Mouse (Mus musculus) thymus, postnatal 14 days (tissue): ENCODE measurements around the gene Insc.

Source experiments
- DNase-seq: peaks from one replicate; pipeline ENCODE4 v3.0.0; 2021

The Insc gene

DNA sequence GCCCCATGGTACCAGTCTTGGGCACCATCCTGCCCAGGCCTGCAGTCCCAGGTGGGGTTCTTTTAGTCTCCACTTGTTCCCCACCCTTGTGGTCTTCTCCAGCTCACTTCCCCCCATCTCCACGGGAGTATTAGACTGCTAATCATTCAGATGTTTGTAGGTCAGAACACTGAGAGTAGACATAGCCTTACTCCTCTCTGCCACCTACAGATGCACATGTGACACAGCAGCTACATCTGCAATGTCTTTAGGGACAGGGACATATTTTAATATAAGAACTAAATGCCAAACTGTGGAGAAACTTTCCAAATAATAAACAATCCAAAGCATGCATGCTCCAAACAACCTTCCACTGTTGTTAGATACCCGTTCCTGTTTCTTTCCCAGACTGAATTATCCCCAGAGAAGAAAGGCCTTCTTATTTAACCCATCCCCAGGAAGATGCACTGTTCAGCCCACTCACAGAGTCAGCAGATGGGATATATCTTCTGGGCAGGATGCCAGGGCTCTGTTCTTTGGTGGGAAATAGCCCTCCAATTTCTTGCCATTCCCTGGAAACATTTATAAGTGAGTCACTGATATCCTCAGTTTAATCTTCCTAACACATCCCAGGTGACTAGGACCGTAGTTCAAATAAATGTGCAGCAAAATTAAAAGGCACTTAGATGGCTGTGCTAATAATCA lies 88.9 kb downstream of the Insc start:
- no peak for DNase-seq

- no peak for DNase-seq
These were observed 91.0 kb downstream of the Insc start for GRCm38 (mm10) chr7:114834504-114834903.

- DNase-seq = no peak
These were observed 93.8 kb downstream of the Insc start for GRCm38 (mm10) chr7:114837268-114837667.

- DNase-seq = no peak
These were observed 96.7 kb downstream of the Insc start for GRCm38 (mm10) chr7:114840029-114840745.

DNA sequence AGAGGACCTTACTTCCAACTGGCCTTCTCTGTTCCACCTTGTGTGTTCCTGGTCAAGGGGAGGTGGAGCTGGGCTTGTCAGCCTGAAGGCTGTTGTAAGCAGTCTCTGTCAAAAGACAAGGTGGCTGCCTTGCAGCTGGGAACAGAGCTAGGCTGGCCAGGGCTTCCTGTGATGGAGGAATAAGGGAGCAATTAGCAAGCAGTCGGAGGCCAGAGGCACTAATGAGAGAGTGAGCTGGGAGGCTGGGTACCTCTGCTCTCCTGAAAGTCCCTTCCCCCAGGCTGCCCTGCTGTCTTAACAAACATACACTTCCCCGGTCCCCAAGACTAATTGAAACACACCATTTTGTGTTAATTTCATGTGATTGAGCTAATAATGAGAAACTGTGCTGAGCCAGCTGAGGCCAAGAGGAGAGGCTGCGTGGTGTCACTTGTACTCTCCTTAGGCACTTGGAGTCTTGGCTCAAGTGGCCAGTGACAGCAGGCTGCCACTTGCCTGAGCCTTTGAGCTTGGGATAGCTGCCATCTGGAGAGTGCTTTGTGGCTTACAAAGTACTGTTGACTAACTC lies 99.2 kb downstream of the Insc start:
- no peak for DNase-seq

GRCm38 (mm10) chr7:114847179-114847578 lies 103.7 kb downstream of the Insc start:
- DNase-seq = no peak

DNA sequence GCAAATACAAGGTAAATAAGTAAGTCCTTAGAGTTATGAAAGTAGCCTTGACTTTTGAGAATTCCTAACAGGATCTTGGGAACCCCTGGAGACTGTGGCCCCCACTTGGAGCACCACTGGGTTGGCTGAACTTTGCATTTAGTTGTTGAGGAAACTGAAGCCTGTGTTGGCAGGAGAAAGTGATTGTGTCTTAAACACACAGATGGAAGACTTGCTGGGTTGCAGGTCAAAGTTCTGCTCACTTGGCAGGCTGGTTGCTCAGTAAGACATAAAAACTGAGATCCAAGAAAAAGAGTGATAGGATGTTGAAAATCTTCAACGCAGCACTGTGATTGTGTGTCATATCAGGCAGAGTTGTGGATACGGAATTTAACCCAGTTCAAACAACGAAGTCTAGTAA lies 108.9 kb downstream of the Insc start:
- no peak for DNase-seq

DNA sequence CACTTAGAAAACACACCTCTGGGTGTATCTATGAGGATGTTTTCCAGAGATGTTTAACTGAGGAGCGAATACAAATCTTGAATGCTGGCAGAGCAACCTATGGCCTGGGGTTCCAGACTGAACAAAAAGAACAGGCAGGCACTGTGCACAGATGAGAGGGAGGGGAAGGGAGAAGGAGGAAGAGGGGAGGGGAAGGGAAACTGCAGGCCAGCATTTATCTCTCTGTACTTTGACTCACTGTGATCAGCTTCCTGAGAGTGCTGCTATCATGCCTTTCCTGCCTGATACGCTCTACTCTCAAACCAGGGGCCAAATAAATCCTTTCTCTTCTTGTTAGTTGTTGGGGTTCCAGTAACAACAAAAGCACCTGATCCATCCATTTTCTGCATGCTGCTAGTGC lies 110.7 kb downstream of the Insc start:
- no peak for DNase-seq

DNA sequence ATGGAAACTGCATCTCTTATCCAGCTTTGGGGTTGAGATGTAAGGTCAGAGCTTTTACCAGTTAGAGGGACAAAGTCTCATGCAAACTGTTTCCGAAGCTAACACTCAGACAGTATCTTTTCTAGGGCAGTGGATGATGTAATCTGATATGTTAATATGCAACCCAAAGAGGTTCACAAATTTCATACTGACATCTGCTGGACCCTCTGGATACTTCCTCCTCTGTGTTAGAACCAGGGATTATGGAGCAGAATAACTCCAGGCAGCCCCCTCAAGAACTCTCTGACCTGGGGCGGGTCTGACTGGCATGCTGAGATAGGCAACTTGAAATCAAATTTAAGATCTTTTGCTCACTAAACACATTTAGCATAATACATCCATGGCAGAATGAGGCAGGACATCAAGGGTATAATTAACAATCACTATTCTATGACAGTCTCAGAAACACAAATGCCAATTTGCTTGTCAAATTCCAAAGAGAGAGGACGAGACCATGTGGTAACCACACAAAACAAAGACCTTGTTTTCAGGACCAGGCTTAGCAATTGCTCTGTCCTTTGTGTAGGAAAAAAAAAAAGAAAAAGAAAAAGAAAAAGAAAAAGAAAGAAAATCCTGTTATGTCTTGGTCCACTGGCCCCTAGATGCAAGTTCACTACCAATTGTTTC lies 117.5 kb downstream of the Insc start:
- no peak for DNase-seq

GRCm38 (mm10) chr7:114873315-114874012 lies 130.0 kb downstream of the Insc start:
- no peak for DNase-seq

GRCm38 (mm10) chr7:114874032-114874441 lies 130.5 kb downstream of the Insc start:
- no peak for DNase-seq

DNA sequence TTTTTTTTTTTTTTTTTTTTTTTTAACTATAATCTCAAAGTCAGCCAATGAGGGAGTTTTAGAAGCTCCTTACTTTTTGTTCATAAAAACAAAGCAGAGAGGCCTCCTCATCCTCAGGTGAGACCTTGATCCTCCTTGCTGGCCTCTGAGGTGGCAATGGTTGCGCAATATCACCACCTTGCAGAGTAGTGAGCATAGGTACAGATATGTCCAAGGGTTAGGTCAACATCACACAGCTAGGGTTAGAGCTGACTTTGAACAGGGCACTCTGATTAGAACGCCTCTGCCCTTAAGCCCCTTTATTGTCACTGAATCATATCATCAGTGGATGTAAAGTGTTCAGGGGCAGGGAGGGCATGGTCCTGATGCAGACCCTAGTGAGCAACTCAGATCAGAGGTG lies 131.1 kb downstream of the Insc start:
- DNase-seq = no peak

DNA sequence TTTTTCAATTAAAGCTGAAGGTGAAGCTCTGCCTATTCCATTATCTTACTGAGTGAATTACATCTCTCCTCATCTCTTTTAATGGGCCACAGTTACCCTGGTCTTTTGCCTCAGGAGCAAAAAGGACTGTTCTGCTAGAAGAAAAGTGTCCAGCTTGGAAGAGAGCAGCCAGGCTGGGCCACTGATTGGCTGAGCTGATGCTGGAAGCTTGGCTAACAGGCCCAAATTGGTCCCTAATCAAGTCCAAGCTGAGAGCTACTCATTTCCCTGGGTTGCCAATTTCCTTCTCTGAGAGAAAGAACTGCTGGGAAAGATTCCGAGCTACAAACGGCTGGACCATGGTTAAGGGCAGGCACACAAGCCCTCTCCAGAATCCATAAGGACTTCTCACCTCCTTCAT lies 140.1 kb downstream of the Insc start:
- no peak for DNase-seq

DNA sequence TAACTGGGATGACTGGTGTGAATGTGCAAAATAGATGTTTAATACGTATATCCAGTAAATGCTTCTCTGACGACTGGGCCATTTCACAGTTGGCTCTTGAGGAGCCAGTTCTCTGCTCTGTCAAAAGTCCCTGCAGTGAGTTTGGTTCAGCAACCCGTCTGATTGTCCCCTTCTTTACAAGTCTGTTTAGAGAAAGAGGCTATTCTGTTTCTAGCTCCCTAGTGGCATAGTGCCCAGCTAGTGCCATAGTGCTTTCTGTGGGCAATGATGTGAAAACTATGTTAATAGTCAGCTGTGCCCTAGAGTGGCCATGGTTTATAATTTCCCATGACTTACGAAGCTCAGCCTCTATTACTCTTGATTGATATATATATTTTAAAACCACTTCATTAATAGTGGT lies 143.4 kb downstream of the Insc start:
- no peak for DNase-seq

DNA sequence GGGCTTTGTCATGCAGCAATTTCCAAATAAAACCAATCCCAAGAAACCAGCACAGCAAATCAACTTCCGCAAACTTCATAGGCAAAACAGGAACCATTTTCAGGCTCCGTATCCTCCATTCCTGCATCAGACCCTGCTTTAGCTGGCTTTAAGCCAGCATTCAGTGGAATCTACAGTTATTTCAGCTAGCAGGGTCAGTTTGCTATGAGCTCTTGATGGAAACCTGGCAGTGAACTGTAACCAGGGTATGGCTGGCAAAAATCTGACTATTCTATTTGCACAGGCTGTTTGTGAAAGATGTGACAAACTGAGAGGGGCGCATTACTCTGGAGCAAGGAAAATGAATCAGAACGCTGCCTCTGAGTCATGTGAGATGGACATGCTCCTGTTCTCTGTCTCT lies 146.7 kb downstream of the Insc start:
- no peak for DNase-seq

DNA sequence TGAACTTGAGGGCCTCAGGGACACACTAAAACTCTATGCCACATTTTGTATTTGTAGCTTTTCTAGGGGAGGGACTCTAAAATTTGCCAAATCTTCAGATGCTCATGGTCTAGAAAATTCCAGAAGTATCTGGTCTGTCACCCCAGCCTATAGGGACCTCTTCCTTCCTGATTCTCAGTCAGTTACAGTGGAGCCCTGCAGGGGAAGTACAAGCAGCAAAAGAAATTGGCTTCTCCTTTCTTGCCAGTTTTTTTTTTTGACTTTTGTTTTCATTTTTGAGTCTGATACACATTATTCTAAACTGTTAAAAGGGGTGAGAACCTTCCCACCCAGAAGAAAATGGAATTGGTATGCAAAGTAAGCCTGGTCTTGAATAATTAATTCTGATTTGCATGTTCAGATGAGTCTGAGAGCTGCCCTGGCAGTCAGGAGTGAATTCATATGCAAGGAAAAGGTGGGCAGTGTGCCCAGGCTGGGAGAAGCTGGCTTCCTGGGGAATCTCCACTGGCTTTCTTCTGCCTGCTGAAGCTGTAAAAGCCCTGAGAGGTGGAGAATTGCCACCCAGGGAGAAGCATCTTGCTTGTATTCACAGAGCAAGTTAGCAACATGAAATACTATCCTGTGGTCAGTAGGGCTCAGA lies 149.2 kb downstream of the Insc start:
- no peak for DNase-seq

- no peak for DNase-seq
These were observed 150.4 kb downstream of the Insc start for GRCm38 (mm10) chr7:114893889-114894288.

GRCm38 (mm10) chr7:114896966-114897697 lies 153.6 kb downstream of the Insc start:
- no peak for DNase-seq
